Mouse (Mus musculus): ENCODE measurements around the gene Duxf3.
"Not testable (repeated sequence)": the region's sequence is repeated elsewhere in the genome, so short reads cannot be mapped to it uniquely, and the experiment has no call there.

The Duxf3 gene

GRCm38 (mm10) chr10:58223161-58223560, 9.3 kb downstream of the Duxf3 start:
- DNase-seq (ENCODE audit: low spot score in 2 of 2) = not testable (repeated sequence)

- not testable (repeated sequence) for DNase-seq (ENCODE audit: low spot score in 2 of 2)
Observed at GRCm38 (mm10) chr10:58221571-58221970, 10.9 kb downstream of the Duxf3 start.

GRCm38 (mm10) chr10:58220726-58221125, 11.7 kb downstream of the Duxf3 start:
- no peak for DNase-seq (ENCODE audit: low spot score in 2 of 2)

GRCm38 (mm10) chr10:58217366-58217765, 15.1 kb downstream of the Duxf3 start:
- DNase-seq (ENCODE audit: low spot score in 2 of 2) = no peak

GRCm38 (mm10) chr10:58215353-58215752, 17.1 kb downstream of the Duxf3 start:
- DNase-seq (ENCODE audit: low spot score in 2 of 2) = no peak

GRCm38 (mm10) chr10:58214934-58215333, 17.5 kb downstream of the Duxf3 start:
- no peak for DNase-seq (ENCODE audit: low spot score in 2 of 2)

GRCm38 (mm10) chr10:58214497-58214896, 18.0 kb downstream of the Duxf3 start:
- DNase-seq (ENCODE audit: low spot score in 2 of 2) = no peak

- DNase-seq (ENCODE audit: low spot score in 2 of 2) = no peak
Observed at GRCm38 (mm10) chr10:58212230-58212629, 20.2 kb downstream of the Duxf3 start.

GRCm38 (mm10) chr10:58211213-58211612, 21.3 kb downstream of the Duxf3 start:
- DNase-seq (ENCODE audit: low spot score in 2 of 2) = no peak

GRCm38 (mm10) chr10:58210514-58210913, 22.0 kb downstream of the Duxf3 start:
- no peak for DNase-seq (ENCODE audit: low spot score in 2 of 2)

- no peak for DNase-seq (ENCODE audit: low spot score in 2 of 2)
Observed at GRCm38 (mm10) chr10:58209710-58210467, 22.6 kb downstream of the Duxf3 start.

GRCm38 (mm10) chr10:58206639-58207404, 25.7 kb downstream of the Duxf3 start:
- no peak for DNase-seq (ENCODE audit: low spot score in 2 of 2)

- no peak for DNase-seq (ENCODE audit: low spot score in 2 of 2)
Observed at GRCm38 (mm10) chr10:58205986-58206385, 26.5 kb downstream of the Duxf3 start.
